Mouse (Mus musculus) thymus, adult 2 months (tissue): ENCODE measurements around the gene Olfr1454.

ENCODE experiments used
- CTCF ChIP-seq: fragments of 200-500 bp; IDR thresholded peaks from 2 replicates; pipeline ENCODE4 v1.5.1; 2012; ENCODE audit warnings: mild to moderate bottlenecking, control low read depth, low read length, moderate library complexity, borderline replicate concordance; ENCODE audit not compliant: control insufficient read depth, poor library complexity, insufficient read depth; ENCODE audit errors: extremely low read depth
- POLR2A ChIP-seq: fragments of 200-500 bp; IDR thresholded peaks from 2 replicates; pipeline ENCODE4 v1.6.1; 2012; ENCODE audit warnings: mild to moderate bottlenecking, low read length, control low read depth, moderate library complexity; ENCODE audit not compliant: control insufficient read depth, poor library complexity, insufficient read depth; ENCODE audit errors: extremely low read depth

GRCm38 (mm10) chr19:13097791-13098190, 37.4 kb downstream of the Olfr1454 start, which contains the start of gene Olfr1457:
- TF ChIP-seq CTCF (no peak), POLR2A (no peak)
